Mouse (Mus musculus) heart, adult 10 weeks (tissue): ENCODE measurements around the gene Krtap5-1. TPM values are rescaled to one million over a fixed set of nuclear protein-coding genes. Genes with fewer than 3 reads are reported as not detected.

Experiments used
- polyA plus RNA-seq: library from polyadenylated mRNA; stranded (reverse); fragments of 350-450 nt; fragmentation: Illumina TruSeq; extraction: RNeasy Lipid Tissue Mini Kit (QIAGEN cat#74804); gene quantifications from one replicate; pipeline ENCODE4 v1.2.3, GENCODE M21; 2014; ENCODE audit warnings: low read depth, low replicate concordance

Gene Krtap5-1
- polyA plus RNA-seq, result not detected

DNA sequence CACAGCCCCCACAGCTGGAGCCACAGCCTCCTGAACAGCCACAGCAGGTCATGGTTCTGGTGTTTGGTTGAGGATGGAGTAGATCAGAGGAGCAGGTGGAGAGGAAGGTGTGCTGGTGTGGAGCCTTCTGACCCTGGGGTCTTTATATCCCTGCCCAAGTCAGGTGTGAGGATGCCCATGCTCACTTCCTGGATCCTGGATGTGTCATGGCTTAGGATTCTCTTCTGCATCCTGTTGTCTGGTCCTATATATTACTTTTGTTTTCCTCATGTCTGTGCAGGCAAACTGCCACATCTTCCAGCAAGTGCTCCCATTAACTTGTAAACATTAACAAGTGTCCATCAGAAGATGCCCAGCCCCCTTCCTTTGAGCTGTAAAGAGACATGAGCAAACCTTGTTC, at the start of gene Krtap5-1:
Gene Krtap5-1 (minus strand): TSS at position 101 of the 400 bp plus-strand sequence.

DNA sequence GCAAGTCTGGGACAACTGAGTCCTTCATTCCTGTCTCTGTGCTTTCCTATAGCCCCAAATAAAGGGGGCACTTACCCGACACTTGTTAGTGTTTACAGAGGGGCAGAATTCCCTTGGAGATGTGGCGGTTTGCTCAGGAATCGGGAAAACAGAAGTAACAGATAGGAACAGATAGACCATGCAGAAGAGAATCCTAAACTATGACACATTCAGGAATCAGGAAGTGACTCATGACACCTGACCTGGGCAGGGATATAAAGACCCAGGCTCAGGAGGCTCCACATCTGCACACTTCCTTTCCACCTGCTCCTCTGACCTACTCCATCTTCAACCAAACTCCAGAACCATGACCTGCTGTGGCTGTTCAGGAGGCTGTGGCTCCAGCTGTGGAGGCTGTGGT, 6.3 kb upstream of the Krtap5-1 start, which contains the start of gene Krtap5-4:
Gene Krtap5-4 (plus strand): TSS at position 301 of the 400 bp plus-strand sequence.

DNA sequence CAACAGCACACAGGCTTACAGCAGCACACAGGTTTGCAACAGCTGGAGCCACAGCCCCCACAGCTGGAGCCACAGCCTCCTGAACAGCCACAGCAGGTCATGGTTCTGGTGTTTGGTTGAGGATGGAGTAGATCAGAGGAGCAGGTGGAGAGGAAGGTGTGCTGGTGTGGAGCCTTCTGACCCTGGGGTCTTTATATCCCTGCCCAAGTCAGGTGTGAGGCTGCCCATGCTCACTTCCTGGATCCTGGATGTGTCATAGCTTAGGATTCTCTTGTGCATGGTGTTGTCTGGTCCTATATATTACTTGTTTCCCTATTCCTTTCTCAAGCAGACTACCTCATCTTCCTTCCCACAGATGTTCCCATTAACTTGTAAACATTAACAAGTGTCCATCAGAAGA, 22.7 kb downstream of the Krtap5-1 start, which contains the start of gene Gm4559:
Gene Gm4559 (minus strand): TSS at position 101 of the 400 bp plus-strand sequence.

DNA sequence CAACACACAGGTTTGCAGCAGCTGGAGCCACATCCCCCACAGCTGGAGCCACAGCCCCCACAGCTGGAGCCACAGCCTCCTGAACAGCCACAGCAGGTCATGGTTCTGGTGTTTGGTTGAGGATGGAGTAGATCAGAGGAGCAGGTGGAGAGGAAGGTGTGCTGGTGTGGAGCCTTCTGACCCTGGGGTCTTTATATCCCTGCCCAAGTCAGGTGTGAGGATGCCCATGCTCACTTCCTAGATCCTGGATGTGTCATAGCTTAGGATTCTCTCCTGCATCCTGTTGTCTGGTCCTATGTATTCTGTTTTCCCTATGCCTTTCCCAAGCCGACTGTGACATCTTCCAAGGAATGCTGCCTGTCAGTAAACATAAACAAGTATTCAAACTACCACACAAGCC, 38.7 kb downstream of the Krtap5-1 start, which contains the start of gene Gm2431:
Gene Gm2431 (minus strand): TSS at position 101 of the 400 bp plus-strand sequence.

Other genes starting within 250 kb of the Krtap5-1 start
- 47.0 TPM for gene Mob2, start 236.1 kb downstream of the Krtap5-1 start, polyA plus RNA-seq
- 26.2 TPM for gene Dusp8, start 201.3 kb downstream of the Krtap5-1 start, polyA plus RNA-seq
- not detected for gene Gm45618, start 176.4 kb downstream of the Krtap5-1 start, polyA plus RNA-seq
- gene Gm39115, start 161.1 kb downstream of the Krtap5-1 start, polyA plus RNA-seq, result not detected
- not detected for gene Gm45337, start 152.5 kb downstream of the Krtap5-1 start, polyA plus RNA-seq
- gene Gm29735, start 140.0 kb downstream of the Krtap5-1 start, polyA plus RNA-seq, result not detected
- gene Gm4553, start 131.4 kb downstream of the Krtap5-1 start, polyA plus RNA-seq, result not detected
- not detected for gene Krtap5-2, start 121.1 kb downstream of the Krtap5-1 start, polyA plus RNA-seq
- not detected for gene Gm10153, start 106.7 kb downstream of the Krtap5-1 start, polyA plus RNA-seq
- not detected for gene Krtap5-3, start 95.8 kb downstream of the Krtap5-1 start, polyA plus RNA-seq
- not detected for gene Gm7579, start 85.3 kb downstream of the Krtap5-1 start, polyA plus RNA-seq
- gene Krtap5-5, start 67.1 kb downstream of the Krtap5-1 start, polyA plus RNA-seq, result not detected
- not detected for gene Gm40460, start 56.0 kb downstream of the Krtap5-1 start, polyA plus RNA-seq
- gene Gm2431, start 38.8 kb downstream of the Krtap5-1 start, polyA plus RNA-seq, result not detected
- not detected for gene Gm4559, start 22.8 kb downstream of the Krtap5-1 start, polyA plus RNA-seq
- gene Krtap5-4, start 6.4 kb upstream of the Krtap5-1 start, polyA plus RNA-seq, result not detected
- 2.7 TPM for gene Ifitm10, start 76.6 kb upstream of the Krtap5-1 start, polyA plus RNA-seq
- gene Gm49369, start 85.5 kb upstream of the Krtap5-1 start, polyA plus RNA-seq, result not detected
- 1,183 TPM for gene Ctsd, start 90.9 kb upstream of the Krtap5-1 start, polyA plus RNA-seq
- gene Syt8, start 137.7 kb upstream of the Krtap5-1 start, polyA plus RNA-seq, result not detected
- 8.8 TPM for gene Tnni2, start 144.7 kb upstream of the Krtap5-1 start, polyA plus RNA-seq
- 88.0 TPM for gene Lsp1, start 163.7 kb upstream of the Krtap5-1 start, polyA plus RNA-seq
- gene Tnnt3, start 201.7 kb upstream of the Krtap5-1 start, polyA plus RNA-seq, result 0.97 TPM
- 94.6 TPM for gene Mrpl23, start 235.6 kb upstream of the Krtap5-1 start, polyA plus RNA-seq